Mouse (Mus musculus) B cell, adult 2 months (primary cell): ENCODE results near the gene Tmem150c.

Experiments used
- DNase-seq, 2 experiments: peaks; one replicate each; pipeline ENCODE4 v3.0.0; 2022

The Tmem150c gene

GRCm38 (mm10) chr5:100091602-100092001, 68.0 kb downstream of the Tmem150c start:
- no peak for DNase-seq

GRCm38 (mm10) chr5:100091263-100091594, 68.4 kb downstream of the Tmem150c start:
- DNase-seq: no peak

- no peak for DNase-seq
Measured at GRCm38 (mm10) chr5:100090515-100091262, 68.9 kb downstream of the Tmem150c start.

GRCm38 (mm10) chr5:100085097-100085496, 74.5 kb downstream of the Tmem150c start:
- no peak for DNase-seq

- no peak for DNase-seq
Measured at GRCm38 (mm10) chr5:100083953-100084562, 75.5 kb downstream of the Tmem150c start.

- peak; percentile 27 to 34 for DNase-seq
Measured at GRCm38 (mm10) chr5:100082006-100082405, 77.6 kb downstream of the Tmem150c start.

- no peak for DNase-seq
Measured at GRCm38 (mm10) chr5:100079931-100080275, 79.7 kb downstream of the Tmem150c start.

GRCm38 (mm10) chr5:100079040-100079930, 80.3 kb downstream of the Tmem150c start:
- DNase-seq: peak in 1 of 2 experiments; percentile 17

- no peak for DNase-seq
Measured at GRCm38 (mm10) chr5:100074571-100074970, 85.0 kb downstream of the Tmem150c start.

- no peak for DNase-seq
Measured at GRCm38 (mm10) chr5:100072557-100072956, 87.1 kb downstream of the Tmem150c start.

- DNase-seq: peak in 1 of 2 experiments; percentile 18
Measured at GRCm38 (mm10) chr5:100071541-100071940, 88.1 kb downstream of the Tmem150c start.

- DNase-seq: peak; percentile 89 to 91
Measured at GRCm38 (mm10) chr5:100070255-100070654, 89.4 kb downstream of the Tmem150c start.

GRCm38 (mm10) chr5:100069526-100069925, 90.1 kb downstream of the Tmem150c start:
- no peak for DNase-seq

- DNase-seq: no peak
Measured at GRCm38 (mm10) chr5:100067579-100067978, 92.0 kb downstream of the Tmem150c start.

- no peak for DNase-seq
Measured at GRCm38 (mm10) chr5:100060876-100061275, 98.7 kb downstream of the Tmem150c start.

GRCm38 (mm10) chr5:100059326-100059725, 100.3 kb downstream of the Tmem150c start:
- DNase-seq: no peak

- DNase-seq: no peak
Measured at GRCm38 (mm10) chr5:100058729-100059128, 100.9 kb downstream of the Tmem150c start.

GRCm38 (mm10) chr5:100057461-100058209, 102.0 kb downstream of the Tmem150c start:
- no peak for DNase-seq

GRCm38 (mm10) chr5:100055866-100056369, 103.7 kb downstream of the Tmem150c start:
- no peak for DNase-seq

GRCm38 (mm10) chr5:100054807-100055547, 104.6 kb downstream of the Tmem150c start:
- DNase-seq: no peak

GRCm38 (mm10) chr5:100052728-100053127, 106.9 kb downstream of the Tmem150c start:
- no peak for DNase-seq

GRCm38 (mm10) chr5:100049904-100050303, 109.7 kb downstream of the Tmem150c start:
- DNase-seq: no peak
